8 mouse cellular contexts compared by ENCODE assay signal in genomic region chr3:95668026-95668425, GRCm38 (mm10). TPM values are rescaled to one million over a fixed set of nuclear protein-coding genes. Genes with fewer than 3 reads are reported as not detected.
DNase-seq lines count a peak whose midpoint lies in the region; ATAC-seq lines count a peak whose summit lies in the region.

No protein-coding gene starts in this region.

- peaks cover 82% of the 10 kb centered on the region for H3K36me3 ChIP-seq in embryonic facial prominence, embryonic 10.5 days (replicated peaks)
- H3K36me3 ChIP-seq in midbrain, embryonic 12.5 days = peaks cover 52% of the 10 kb centered on the region

- WGBS in embryonic facial prominence, embryonic 10.5 days = 38% methylated on average over 7 of the region's 7 CpGs
- WGBS in midbrain, embryonic 12.5 days = 61% methylated on average over 7 of the region's 7 CpGs

- intact Hi-C loops in heart, postnatal 10 days (cut with DNase I) = no loop called here

- peak overlapping the region; percentile 29; the same call in 1 of the 2 replicates for H3K4me3 ChIP-seq in embryonic facial prominence, embryonic 10.5 days
- H3K4me3 ChIP-seq in midbrain, embryonic 12.5 days = no peak overlapping the region

- ATAC-seq in midbrain, embryonic 12.5 days (ENCODE audit: low FRiP score, low read depth) = no peak

- H3K4me2 ChIP-seq in midbrain, embryonic 12.5 days (replicated peaks) = no peak overlapping the region

- peaks cover 69% of the 10 kb centered on the region for H3K4me1 ChIP-seq in embryonic facial prominence, embryonic 10.5 days
- H3K4me1 ChIP-seq in midbrain, embryonic 12.5 days = peaks cover 35% of the 10 kb centered on the region

- H3K9ac ChIP-seq in midbrain, embryonic 12.5 days (replicated peaks) = no peak overlapping the region

- H3K9me3 ChIP-seq in embryonic facial prominence, embryonic 10.5 days = no peaks in the 10 kb centered on the region
- no peaks in the 10 kb centered on the region for H3K9me3 ChIP-seq in midbrain, embryonic 12.5 days

- peak; percentile 45 to 53 for DNase-seq in adrenal gland, adult 18-20 months (ENCODE audit: low spot score in 2 of 2)
- DNase-seq in adrenal gland, postnatal 4 days (ENCODE audit: low spot score in 2 of 2) = no peak
- peak; percentile 98 for DNase-seq in 3T3-L1 (ENCODE audit: low read depth, low spot score)
- DNase-seq in embryonic facial prominence, embryonic 10.5 days (ENCODE audit: low spot score) = peak; percentile 63
- peak; percentile 83 to 87 for DNase-seq in heart, postnatal 10 days
- peak; percentile 77 to 86 for DNase-seq in kidney, postnatal 36 days
- DNase-seq in c-Kit-positive CD71-positive TER-119-positive erythroid progenitor cells, embryonic 14.5 days (ENCODE audit: low spot score) = no peak

- no peaks in the 10 kb centered on the region for H3K27me3 ChIP-seq in embryonic facial prominence, embryonic 10.5 days (replicated peaks; ENCODE audit: low read depth, poor library complexity, severe bottlenecking)
- no peaks in the 10 kb centered on the region for H3K27me3 ChIP-seq in midbrain, embryonic 12.5 days

- peak overlapping the region; percentile 70 for H3K27ac ChIP-seq in embryonic facial prominence, embryonic 10.5 days (replicated peaks)
- peak overlapping the region; percentile 54; the same call in 1 of the 2 replicates for H3K27ac ChIP-seq in midbrain, embryonic 12.5 days (replicated peaks)

RNA-seq across cellular contexts. Expression of gene Mcl1, which starts 9.4 kb away (rescaled TPM):
- total RNA-seq in adrenal gland, adult 18-20 months (2021) = 100 to 1,000 TPM; 138 to 228 TPM
- total RNA-seq in adrenal gland, postnatal 4 days (2021) = 100 to 1,000 TPM; 151 to 152 TPM
- 49.5 and 50.0 TPM in 2 replicates for polyA plus RNA-seq in embryonic facial prominence, embryonic 10.5 days (2016; fragmentation: Nextera tagmentation; extraction: Ambion mirVana)
- 100 to 1,000 TPM; 147 to 161 TPM for total RNA-seq in heart, postnatal 10 days (2021)
- 74.3 and 88.9 TPM in 2 replicates for polyA plus RNA-seq in midbrain, embryonic 12.5 days (2016; fragmentation: Nextera tagmentation; extraction: Ambion mirVana)

RNA-seq across cellular contexts. Expression of gene Adamtsl4, which starts 19.7 kb away (rescaled TPM):
- total RNA-seq in adrenal gland, adult 18-20 months (2021) = 10 to 100 TPM in 1 of 2 experiments, 1 to 10 TPM in 1; 8.6 to 10.1 TPM
- total RNA-seq in adrenal gland, postnatal 4 days (2021) = 1 to 10 TPM; 7.5 to 8.1 TPM
- 1.00 and 1.6 TPM in 2 replicates for polyA plus RNA-seq in embryonic facial prominence, embryonic 10.5 days (2016; fragmentation: Nextera tagmentation; extraction: Ambion mirVana)
- 10 to 100 TPM; 32.2 to 37.4 TPM for total RNA-seq in heart, postnatal 10 days (2021)
- 1.3 and 1.5 TPM in 2 replicates for polyA plus RNA-seq in midbrain, embryonic 12.5 days (2016; fragmentation: Nextera tagmentation; extraction: Ambion mirVana)

RNA-seq across cellular contexts. Expression of gene Ensa, which starts 43.2 kb away (rescaled TPM):
- total RNA-seq in adrenal gland, adult 18-20 months (2021) = 100 to 1,000 TPM in 1 of 2 experiments, 10 to 100 TPM in 1; 92.9 to 105 TPM
- 10 to 100 TPM; 79.6 to 82.2 TPM for total RNA-seq in adrenal gland, postnatal 4 days (2021)
- polyA plus RNA-seq in embryonic facial prominence, embryonic 10.5 days (2016; fragmentation: Nextera tagmentation; extraction: Ambion mirVana) = 79.1 and 79.7 TPM in 2 replicates
- 10 to 100 TPM; 61.4 to 63.6 TPM for total RNA-seq in heart, postnatal 10 days (2021)
- polyA plus RNA-seq in midbrain, embryonic 12.5 days (2016; fragmentation: Nextera tagmentation; extraction: Ambion mirVana) = 100 and 106 TPM in 2 replicates

Comparison
In these comparisons a context has a peak if more than half of its experiments do, and no peak if none do; other contexts are left out.
1. DNase-seq: peak in adrenal gland, adult 18-20 months (2 of 2), 3T3-L1 (single experiment), embryonic facial prominence, embryonic 10.5 days (single experiment), heart, postnatal 10 days (2 of 2) and kidney, postnatal 36 days (2 of 2); none in adrenal gland, postnatal 4 days (0 of 2) and c-Kit-positive CD71-positive TER-119-positive erythroid progenitor cells, embryonic 14.5 days (single experiment).